Comparison of ENCODE assay signal across 8 mouse cellular contexts in the genomic region with DNA sequence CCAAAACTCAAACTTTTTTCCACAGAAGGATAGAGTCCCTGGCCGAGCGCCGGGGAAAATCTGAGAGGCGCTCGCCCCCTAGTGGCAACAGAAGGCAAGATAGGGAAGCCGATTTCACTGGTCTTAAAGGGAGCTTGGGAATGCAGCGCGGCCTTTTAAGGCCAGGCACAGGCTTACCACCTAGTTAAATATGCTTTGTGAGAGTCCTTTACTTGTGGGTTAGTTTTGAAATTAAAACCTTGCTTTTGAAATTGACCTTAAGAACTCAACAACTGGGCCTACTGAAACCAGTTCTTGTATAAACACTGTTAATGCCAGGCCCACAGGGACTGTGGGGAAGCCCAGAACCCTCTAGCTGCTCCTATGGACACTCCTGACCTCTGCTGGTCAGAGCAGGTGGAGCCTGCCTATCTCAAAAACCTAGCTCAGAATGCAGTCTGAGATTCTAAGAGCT. TPM values are rescaled to one million over a fixed set of nuclear protein-coding genes. Genes with fewer than 3 reads are reported as not detected.
DNase-seq lines count a peak whose midpoint lies in the region; ATAC-seq and TF ChIP-seq lines count a peak whose summit lies in the region.

No protein-coding gene starts in this region.

- H3K27me3 ChIP-seq in heart, embryonic 13.5 days (replicated peaks) = peaks cover 4% of the 10 kb centered on the region; the same call in 1 of the 2 replicates
- H3K27me3 ChIP-seq in kidney, postnatal 0 days (ENCODE audit: insufficient read depth, low read length) = no peaks in the 10 kb centered on the region
- H3K27me3 ChIP-seq in liver, embryonic 11.5 days (replicated peaks; ENCODE audit: control insufficient read depth, insufficient read depth, low read length) = no peaks in the 10 kb centered on the region
- no peaks in the 10 kb centered on the region for H3K27me3 ChIP-seq in splenic B cell, adult 2 months (ENCODE audit: control insufficient read depth, insufficient read depth, low read length, poor library complexity, severe bottlenecking)

- 0 out of 2 replicates have a peak overlapping the region, but pooled peaks have one; percentile 1 for H3K9ac ChIP-seq in heart, embryonic 13.5 days
- H3K9ac ChIP-seq in kidney, postnatal 0 days (ENCODE audit: low read depth, low read length) = no peak overlapping the region
- no peak overlapping the region for H3K9ac ChIP-seq in liver, embryonic 11.5 days (ENCODE audit: low read depth, low read length)

- peak; percentile 75 for TF ChIP-seq CTCF in kidney, postnatal 0 days (IDR thresholded peaks at IDR 0.05; ENCODE audit: low read depth)

- DNase-seq in kidney, postnatal 0 days (ENCODE audit: low spot score) = peak; percentile 93
- peak; percentile 73 for DNase-seq in liver, embryonic 11.5 days (ENCODE audit: low spot score)
- DNase-seq in naive thymus-derived CD4-positive, alpha-beta T cell, adult 2 months (ENCODE audit: low read depth) = peak; percentile 88
- peak; percentile 91 for DNase-seq in splenic B cell, adult 2 months (ENCODE audit: low read depth, low spot score)

- H3K4me1 ChIP-seq in brown adipose tissue, adult 24 weeks (ENCODE audit: control insufficient read depth, insufficient read depth, insufficient read length, low read length) = no peaks in the 10 kb centered on the region
- no peaks in the 10 kb centered on the region for H3K4me1 ChIP-seq in heart, embryonic 13.5 days
- no peaks in the 10 kb centered on the region for H3K4me1 ChIP-seq in kidney, postnatal 0 days (replicated peaks; ENCODE audit: insufficient read depth, low read length)
- no peaks in the 10 kb centered on the region for H3K4me1 ChIP-seq in liver, embryonic 11.5 days (replicated peaks; ENCODE audit: control insufficient read depth, insufficient read depth, low read length)

- H3K27ac ChIP-seq in brown adipose tissue, adult 24 weeks (replicated peaks; ENCODE audit: low read depth, low read length) = no peak overlapping the region
- no peak overlapping the region for H3K27ac ChIP-seq in heart, embryonic 13.5 days (replicated peaks)
- no peak overlapping the region for H3K27ac ChIP-seq in kidney, postnatal 0 days
- no peak overlapping the region for H3K27ac ChIP-seq in liver, embryonic 11.5 days (ENCODE audit: low read depth, low read length)

- peak overlapping the region; percentile 57 for H3K4me2 ChIP-seq in heart, embryonic 13.5 days
- peak overlapping the region; percentile 32 for H3K4me2 ChIP-seq in kidney, postnatal 0 days (ENCODE audit: low read length)
- H3K4me2 ChIP-seq in liver, embryonic 11.5 days = peak overlapping the region; percentile 28

- no peaks in the 10 kb centered on the region for H3K9me3 ChIP-seq in heart, embryonic 13.5 days
- H3K9me3 ChIP-seq in kidney, postnatal 0 days (replicated peaks; ENCODE audit: low read length) = no peaks in the 10 kb centered on the region
- H3K9me3 ChIP-seq in liver, embryonic 11.5 days (ENCODE audit: control insufficient read depth, low read length) = no peaks in the 10 kb centered on the region

- no peaks in the 10 kb centered on the region for H3K36me3 ChIP-seq in heart, embryonic 13.5 days
- no peaks in the 10 kb centered on the region for H3K36me3 ChIP-seq in kidney, postnatal 0 days (ENCODE audit: insufficient read depth, low read length)
- H3K36me3 ChIP-seq in liver, embryonic 11.5 days (ENCODE audit: control insufficient read depth, insufficient read depth, low read length) = no peaks in the 10 kb centered on the region
- H3K36me3 ChIP-seq in splenic B cell, adult 2 months (ENCODE audit: control insufficient read depth, insufficient read depth, low read length, poor library complexity, severe bottlenecking) = no peaks in the 10 kb centered on the region

- 0% methylated on average over 8 of the region's 8 CpGs for WGBS in heart, embryonic 13.5 days
- WGBS in kidney, postnatal 0 days = under 1% methylated on average over 8 of the region's 8 CpGs
- under 1% methylated on average over 8 of the region's 8 CpGs for WGBS in liver, embryonic 11.5 days

- peak overlapping the region; percentile 50 for H3K4me3 ChIP-seq in brown adipose tissue, adult 24 weeks (ENCODE audit: insufficient read depth, low read depth, low read length)
- H3K4me3 ChIP-seq in heart, embryonic 13.5 days = peak overlapping the region; percentile 8; the same call in 1 of the 2 replicates
- no peak overlapping the region for H3K4me3 ChIP-seq in kidney, postnatal 0 days (replicated peaks; ENCODE audit: low read depth, low read length)
- no peak overlapping the region for H3K4me3 ChIP-seq in liver, embryonic 11.5 days (ENCODE audit: low read depth, low read length)

- ATAC-seq in CD4-positive, CD25-positive, alpha-beta regulatory T cell, adult 4 months = peak; percentile 93
- peak; percentile 90 for ATAC-seq in erythroid progenitor cell, adult 5-6 weeks (replicated peaks; ENCODE audit: low FRiP score, poor library complexity, severe bottlenecking)
- peak; percentile 81 for ATAC-seq in heart, embryonic 13.5 days (ENCODE audit: extremely low read depth, insufficient number of reproducible peaks, low FRiP score, low TSS enrichment)
- ATAC-seq in kidney, postnatal 0 days (replicated peaks; ENCODE audit: low FRiP score, low read depth) = peak; percentile 96
- ATAC-seq in liver, embryonic 11.5 days (replicated peaks; ENCODE audit: low FRiP score) = peak; percentile 89

RNA-seq across cellular contexts. Expression of a gene that starts 20.2 kb away (rescaled TPM):
- polyA plus RNA-seq in CD4-positive, CD25-positive, alpha-beta regulatory T cell, adult 4 months (2017; shearing (Covaris generic)) = 10 to 100 TPM in 1 of 2 experiments, 1 to 10 TPM in 1; 8.3 to 13.4 TPM
- polyA plus RNA-seq in brown adipose tissue, adult 24 weeks (2012; ENCODE audit: insufficient read depth, insufficient read length, missing spikeins) = 0.79 TPM in 1 of 2 replicates, not detected in the other
- 119 and 122 TPM in 2 replicates for total RNA-seq in erythroid progenitor cell, adult 5-6 weeks (2015; ENCODE audit: low replicate concordance)
- 145 and 148 TPM in 2 replicates for total RNA-seq in erythroid progenitor cell, adult 5-6 weeks (2017; ENCODE audit: low replicate concordance)
- 52.9 and 58.7 TPM in 2 replicates for polyA plus RNA-seq in heart, embryonic 13.5 days (2015; fragmentation: Nextera tagmentation; extraction: Ambion mirVana)
- 27.8 and 31.8 TPM in 2 replicates for polyA plus RNA-seq in kidney, postnatal 0 days (2015; fragmentation: Nextera tagmentation; extraction: Ambion mirVana)
- 122 and 151 TPM in 2 replicates for polyA plus RNA-seq in liver, embryonic 11.5 days (2014; fragmentation: Nextera tagmentation; extraction: Ambion mirVana)

Comparison
In these comparisons a context has a peak if more than half of its experiments do, and no peak if none do; other contexts are left out.
1. H3K4me3 ChIP-seq: peak in brown adipose tissue, adult 24 weeks (single experiment) and heart, embryonic 13.5 days (single experiment); none in kidney, postnatal 0 days (single experiment) and liver, embryonic 11.5 days (single experiment).
2. Peak in every context shown above with its lines, with median percentiles within 50 percentile points of each other: ATAC-seq, H3K4me2 ChIP-seq and DNase-seq.